Mouse (Mus musculus) heart, embryonic 13.5 days (tissue): ENCODE results near the gene Hrnr. TPM values are rescaled to one million over a fixed set of nuclear protein-coding genes. Genes with fewer than 3 reads are reported as not detected.

Source experiments
- ATAC-seq: fragments of 200-750 bp; cut with Nextera tagmentation; 2 replicates; pipeline ENCODE4 v1.8.0; 2017; ENCODE audit warnings: moderate TSS enrichment; ENCODE audit not compliant: insufficient number of reproducible peaks, low FRiP score, low TSS enrichment; ENCODE audit errors: extremely low read depth
- H3K27ac ChIP-seq: fragments of 300-500 bp; sonication (generic); replicated peaks from 2 replicates; pipeline ENCODE4 v1.5.1; 2015; ENCODE audit warnings: moderate library complexity, mild to moderate bottlenecking, inconsistent platforms
- H3K27me3 ChIP-seq: fragments of 300-500 bp; sonication (generic); replicated peaks from 2 replicates; pipeline ENCODE4 v1.6.1; 2015; ENCODE audit warnings: mild to moderate bottlenecking, inconsistent platforms
- H3K36me3 ChIP-seq: fragments of 300-500 bp; sonication (generic); 2 replicates; pipeline ENCODE4 v1.6.1; 2015; ENCODE audit warnings: mild to moderate bottlenecking, inconsistent platforms
- H3K4me1 ChIP-seq: fragments of 300-500 bp; sonication (generic); 2 replicates; pipeline ENCODE4 v1.6.1; 2015; ENCODE audit warnings: inconsistent platforms
- H3K4me2 ChIP-seq: fragments of 300-500 bp; sonication (generic); 2 replicates; pipeline ENCODE4 v1.6.1; 2015; ENCODE audit warnings: inconsistent platforms, mild to moderate bottlenecking, moderate library complexity
- H3K4me3 ChIP-seq: fragments of 300-500 bp; sonication (generic); 2 replicates; pipeline ENCODE4 v1.5.1; 2015; ENCODE audit warnings: moderate library complexity, mild to moderate bottlenecking, inconsistent platforms
- H3K9ac ChIP-seq: fragments of 300-500 bp; sonication (generic); 2 replicates; pipeline ENCODE4 v1.6.1; 2015; ENCODE audit warnings: inconsistent platforms, mild to moderate bottlenecking, moderate library complexity
- H3K9me3 ChIP-seq: fragments of 300-500 bp; sonication (generic); 2 replicates; pipeline ENCODE4 v1.6.1; 2016; ENCODE audit warnings: inconsistent platforms
- whole genome bisulfite sequencing: fragments of 180-500 bp; shearing (Covaris S2); methylation state at CpG from one replicate; pipeline ENCODE4 v1.1.7; 2015; ENCODE audit warnings: mixed read lengths; 5-methylcytosine and 5-hydroxymethylcytosine counted together
- polyA plus RNA-seq: library from polyadenylated mRNA; unstranded; fragments of >200 nt; fragmentation: Nextera tagmentation; extraction: Ambion mirVana; gene quantifications from 2 replicates; pipeline ENCODE4 v1.2.1, GENCODE M21; 2015

Hrnr gene
- polyA plus RNA-seq = 0.01 TPM in 1 of 2 replicates, not detected in the other

- 69% methylated on average over 2 of the region's 2 CpGs for WGBS
- no peak within 1 kb of the TSS for H3K9ac ChIP-seq
- H3K36me3 ChIP-seq = no peaks in the 10 kb centered on the region
- H3K4me3 ChIP-seq = no peak within 1 kb of the TSS
- H3K4me2 ChIP-seq = no peak within 1 kb of the TSS
- no peaks in the 10 kb centered on the region for H3K9me3 ChIP-seq
- H3K4me1 ChIP-seq = no peaks in the 10 kb centered on the region
- H3K27me3 ChIP-seq = no peaks in the 10 kb centered on the region
- no peak within 1 kb of the TSS for H3K27ac ChIP-seq
- ATAC-seq = no peak
These were observed at the start of gene Hrnr for GRCm38 (mm10) chr3:93319449-93319848. Gene Hrnr (plus strand): TSS chr3:93319749.

GRCm38 (mm10) chr3:93273223-93273622 lies 46.3 kb upstream of the Hrnr start, which contains the start of gene Flg:
Gene Flg (plus strand): TSS chr3:93273523.
- ATAC-seq = no peak
- H3K4me2 ChIP-seq = no peak within 1 kb of the TSS
- H3K4me1 ChIP-seq = no peaks in the 10 kb centered on the region
- H3K27me3 ChIP-seq = no peaks in the 10 kb centered on the region
- no peak within 1 kb of the TSS for H3K4me3 ChIP-seq
- 85% methylated on average over 2 of the region's 2 CpGs for WGBS
- no peak within 1 kb of the TSS for H3K27ac ChIP-seq
- no peaks in the 10 kb centered on the region for H3K9me3 ChIP-seq
- no peaks in the 10 kb centered on the region for H3K36me3 ChIP-seq
- no peak within 1 kb of the TSS for H3K9ac ChIP-seq

- Histone ChIP-seq H3K9me3 (no peaks in the 10 kb centered on the region), H3K4me2 (no peak overlapping the region), H3K4me1 (no peaks in the 10 kb centered on the region), H3K4me3 (no peak overlapping the region), H3K36me3 (no peaks in the 10 kb centered on the region), H3K27me3 (no peaks in the 10 kb centered on the region), H3K9ac (no peak overlapping the region), H3K27ac (no peak overlapping the region)
- WGBS = 68% methylated on average over 2 of the region's 2 CpGs
- no peak for ATAC-seq
These were observed 22.0 kb upstream of the Hrnr start for GRCm38 (mm10) chr3:93297542-93297941.

GRCm38 (mm10) chr3:93299832-93300231 lies 19.7 kb upstream of the Hrnr start:
- Histone ChIP-seq H3K9me3 (peaks cover 7% of the 10 kb centered on the region; the same call in 1 of the 2 replicates), H3K36me3 (no peaks in the 10 kb centered on the region), H3K4me3 (no peak overlapping the region), H3K9ac (no peak overlapping the region), H3K4me2 (no peak overlapping the region), H3K4me1 (no peaks in the 10 kb centered on the region), H3K27me3 (no peaks in the 10 kb centered on the region), H3K27ac (no peak overlapping the region)
- ATAC-seq = no peak
- 73% methylated on average over 6 of the region's 6 CpGs for WGBS

- Histone ChIP-seq H3K4me2 (no peak overlapping the region), H3K4me3 (no peak overlapping the region), H3K36me3 (no peaks in the 10 kb centered on the region), H3K4me1 (no peaks in the 10 kb centered on the region), H3K9me3 (peaks cover 7% of the 10 kb centered on the region; the same call in 1 of the 2 replicates), H3K27ac (no peak overlapping the region), H3K9ac (no peak overlapping the region), H3K27me3 (no peaks in the 10 kb centered on the region)
- 74% methylated on average over 3 of the region's 3 CpGs for WGBS
- ATAC-seq = no peak
These were observed 17.7 kb upstream of the Hrnr start for GRCm38 (mm10) chr3:93301896-93302295.

- Histone ChIP-seq H3K4me3 (no peak overlapping the region), H3K36me3 (no peaks in the 10 kb centered on the region), H3K4me1 (no peaks in the 10 kb centered on the region), H3K27ac (no peak overlapping the region), H3K27me3 (no peaks in the 10 kb centered on the region), H3K4me2 (no peak overlapping the region), H3K9me3 (peaks cover 7% of the 10 kb centered on the region; the same call in 1 of the 2 replicates), H3K9ac (no peak overlapping the region)
- no peak for ATAC-seq
- WGBS = 86% methylated on average over 2 of the region's 2 CpGs
These were observed 13.4 kb upstream of the Hrnr start for GRCm38 (mm10) chr3:93306142-93306541.

- Histone ChIP-seq H3K4me2 (no peak overlapping the region), H3K27ac (no peak overlapping the region), H3K36me3 (no peaks in the 10 kb centered on the region), H3K4me3 (no peak overlapping the region), H3K27me3 (no peaks in the 10 kb centered on the region), H3K4me1 (no peaks in the 10 kb centered on the region), H3K9me3 (no peaks in the 10 kb centered on the region), H3K9ac (no peak overlapping the region)
- no peak for ATAC-seq
- 61% methylated on average over 3 of the region's 3 CpGs for WGBS
These were observed 8.2 kb upstream of the Hrnr start for GRCm38 (mm10) chr3:93311371-93311770.

GRCm38 (mm10) chr3:93314388-93314787 lies 5.2 kb upstream of the Hrnr start:
- ATAC-seq = no peak
- H3K27ac ChIP-seq = no peak overlapping the region
- no peak overlapping the region for H3K9ac ChIP-seq

GRCm38 (mm10) chr3:93337749-93338148 lies 18.2 kb downstream of the Hrnr start:
- Histone ChIP-seq H3K9ac (no peak overlapping the region), H3K9me3 (no peaks in the 10 kb centered on the region), H3K36me3 (no peaks in the 10 kb centered on the region), H3K4me3 (no peak overlapping the region), H3K27ac (no peak overlapping the region), H3K4me2 (no peak overlapping the region), H3K4me1 (no peaks in the 10 kb centered on the region), H3K27me3 (no peaks in the 10 kb centered on the region)
- ATAC-seq = no peak

More at GRCm38 (mm10) chr3:93314388-93314787, 5.2 kb upstream of the Hrnr start:
- Histone ChIP-seq H3K36me3 (no peaks in the 10 kb centered on the region), H3K27me3 (no peaks in the 10 kb centered on the region), H3K9me3 (no peaks in the 10 kb centered on the region), H3K4me3 (no peak overlapping the region), H3K4me2 (no peak overlapping the region), H3K4me1 (no peaks in the 10 kb centered on the region)
- 76% methylated on average over 1 of the region's 1 CpGs for WGBS

GRCm38 (mm10) chr3:93340021-93340420 lies 20.5 kb downstream of the Hrnr start:
- Histone ChIP-seq H3K4me3 (no peak overlapping the region), H3K27me3 (no peaks in the 10 kb centered on the region), H3K27ac (no peak overlapping the region), H3K4me1 (no peaks in the 10 kb centered on the region), H3K4me2 (no peak overlapping the region), H3K9ac (no peak overlapping the region), H3K36me3 (no peaks in the 10 kb centered on the region), H3K9me3 (no peaks in the 10 kb centered on the region)
- WGBS = 81% methylated on average over 4 of the region's 4 CpGs
- no peak for ATAC-seq

GRCm38 (mm10) chr3:93346896-93347295 lies 27.3 kb downstream of the Hrnr start:
- Histone ChIP-seq H3K4me3 (no peak overlapping the region), H3K27ac (no peak overlapping the region), H3K9me3 (no peaks in the 10 kb centered on the region), H3K4me1 (no peaks in the 10 kb centered on the region), H3K4me2 (no peak overlapping the region), H3K27me3 (no peaks in the 10 kb centered on the region), H3K9ac (no peak overlapping the region), H3K36me3 (no peaks in the 10 kb centered on the region)
- ATAC-seq = no peak
- 57% methylated on average over 2 of the region's 2 CpGs for WGBS

GRCm38 (mm10) chr3:93360045-93360444 lies 40.5 kb downstream of the Hrnr start:
- Histone ChIP-seq H3K4me2 (no peak overlapping the region), H3K27ac (no peak overlapping the region), H3K4me3 (no peak overlapping the region), H3K9me3 (no peaks in the 10 kb centered on the region), H3K9ac (no peak overlapping the region), H3K27me3 (0 out of 2 replicates have a peak, but pooled peaks cover 6% of the 10 kb centered on the region), H3K36me3 (no peaks in the 10 kb centered on the region), H3K4me1 (peaks cover 4% of the 10 kb centered on the region)
- 17% methylated on average over 7 of the region's 7 CpGs for WGBS
- ATAC-seq = no peak
